Mouse (Mus musculus) liver, adult 2 months (tissue): ENCODE data around the gene Gpr35. TPM values are rescaled to one million over a fixed set of nuclear protein-coding genes. Genes with fewer than 3 reads are reported as not detected.
A peak's percentile ranks its signal among the peaks of the same experiment; 100 is the strongest.

ENCODE experiments used
- DNase-seq: peaks from one replicate; pipeline ENCODE4 v3.0.0-alpha.2; 2011; ENCODE audit warnings: low read depth, low spot score; ENCODE audit errors: extremely low read depth
- H3K27ac ChIP-seq: fragments of 200-500 bp; replicated peaks from 2 replicates; pipeline ENCODE4 v1.5.1; 2012; ENCODE audit warnings: low read depth, mild to moderate bottlenecking, control low read depth, inconsistent platforms, low read length; ENCODE audit not compliant: insufficient read depth
- H3K27me3 ChIP-seq: fragments of 200-500 bp; 2 replicates; pipeline ENCODE4 v1.6.1; 2012; ENCODE audit warnings: mild to moderate bottlenecking, moderate library complexity, low read length, inconsistent platforms; ENCODE audit not compliant: control insufficient read depth, insufficient read depth
- H3K36me3 ChIP-seq: fragments of 200-500 bp; 2 replicates; pipeline ENCODE4 v1.6.1; 2012; ENCODE audit warnings: low read length, inconsistent platforms; ENCODE audit not compliant: control insufficient read depth, insufficient read depth
- H3K4me1 ChIP-seq: fragments of 200-500 bp; 2 replicates; pipeline ENCODE4 v1.6.1; 2011; ENCODE audit warnings: low read length; ENCODE audit not compliant: control insufficient read depth, insufficient read depth
- H3K4me3 ChIP-seq: fragments of 200-500 bp; 2 replicates; pipeline ENCODE4 v1.5.1; 2011; ENCODE audit warnings: low read depth, mild to moderate bottlenecking, control low read depth, low read length, moderate library complexity; ENCODE audit not compliant: insufficient read depth
- H3K79me2 ChIP-seq: fragments of 200-500 bp; 2 replicates; pipeline ENCODE4 v1.6.1; 2012; ENCODE audit warnings: inconsistent platforms, mild to moderate bottlenecking, low read length, moderate library complexity; ENCODE audit not compliant: control insufficient read depth, insufficient read depth
- H3K9ac ChIP-seq: fragments of 200-500 bp; 2 replicates; pipeline ENCODE4 v1.6.1; 2012; ENCODE audit warnings: low read depth, mild to moderate bottlenecking, control low read depth, inconsistent platforms, low read length
- CTCF ChIP-seq: fragments of 200-500 bp; IDR thresholded peaks from 2 replicates; pipeline ENCODE4 v1.5.1; 2011; ENCODE audit warnings: low read depth, low read length, control low read depth
- POLR2A ChIP-seq: fragments of 200-500 bp; IDR thresholded peaks from 2 replicates; pipeline ENCODE4 v1.6.1; 2011; ENCODE audit warnings: low read length, control low read depth; ENCODE audit not compliant: insufficient read depth; ENCODE audit errors: extremely low read depth
- WGBS: fragments of 180-500 bp; shearing (Covaris S2); methylation state at CpG from one replicate; pipeline ENCODE4 v1.1.7; 2018; 5-methylcytosine and 5-hydroxymethylcytosine counted together
- polyA plus RNA-seq: library from polyadenylated mRNA; depleted of rRNA; stranded (reverse); fragments of >200 nt; gene quantifications from 2 replicates; pipeline ENCODE4 v1.2.3, GENCODE M21; 2012
- total RNA-seq: library from RNA; depleted of rRNA; stranded (reverse); fragments of >200 nt; gene quantifications from 2 replicates; pipeline ENCODE4 v1.2.3, GENCODE M21; 2014

Gpr35 gene
- total and polyA plus RNA-seq, 2 experiments = 0.18 to 0.53 TPM

GRCm38 (mm10) chr1:92907632-92908360 lies 42.9 kb upstream of the Gpr35 start:
- Histone ChIP-seq H3K27me3 (no peaks in the 10 kb centered on the region), H3K27ac (peak overlapping the region; percentile 50), H3K36me3 (no peaks in the 10 kb centered on the region), H3K4me3 (peak overlapping the region; percentile 94), H3K4me1 (peaks cover 25% of the 10 kb centered on the region), H3K9ac (peak overlapping the region; percentile 72), H3K79me2 (peaks cover 17% of the 10 kb centered on the region; the same call in 1 of the 2 replicates)
- WGBS = 41% methylated on average over 20 of the region's 20 CpGs
- TF ChIP-seq CTCF = no peak
- TF ChIP-seq POLR2A = no peak
- no peak for DNase-seq

DNA sequence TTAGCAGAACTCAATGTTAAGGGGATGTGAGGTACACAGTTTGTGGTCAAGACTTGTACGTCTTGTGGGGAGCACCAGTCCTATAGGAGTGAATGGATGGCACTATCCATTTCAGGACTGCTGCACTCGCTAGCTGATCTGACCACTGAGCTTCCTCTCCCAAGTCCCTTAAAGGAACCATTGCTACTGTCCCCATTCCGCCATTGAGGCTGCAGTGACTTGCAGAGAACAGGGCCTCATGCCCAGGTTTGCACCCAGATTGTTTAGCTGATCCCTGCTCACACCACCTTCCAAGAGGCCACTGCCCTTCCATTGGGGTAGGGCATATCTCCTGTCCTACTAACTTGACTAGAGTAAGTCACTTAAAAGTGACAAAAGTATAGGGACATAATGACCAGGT lies 42.0 kb upstream of the Gpr35 start:
- H3K4me1 ChIP-seq = peaks cover 19% of the 10 kb centered on the region
- H3K27me3 ChIP-seq = no peaks in the 10 kb centered on the region
- 96% methylated on average over 3 of the region's 3 CpGs for WGBS
- DNase-seq = no peak
- no peak overlapping the region for H3K27ac ChIP-seq
- peaks cover 21% of the 10 kb centered on the region; the same call in 1 of the 2 replicates for H3K79me2 ChIP-seq
- H3K4me3 ChIP-seq = no peak overlapping the region
- TF ChIP-seq POLR2A = no peak
- TF ChIP-seq CTCF = no peak
- H3K36me3 ChIP-seq = no peaks in the 10 kb centered on the region
- H3K9ac ChIP-seq = no peak overlapping the region

DNA sequence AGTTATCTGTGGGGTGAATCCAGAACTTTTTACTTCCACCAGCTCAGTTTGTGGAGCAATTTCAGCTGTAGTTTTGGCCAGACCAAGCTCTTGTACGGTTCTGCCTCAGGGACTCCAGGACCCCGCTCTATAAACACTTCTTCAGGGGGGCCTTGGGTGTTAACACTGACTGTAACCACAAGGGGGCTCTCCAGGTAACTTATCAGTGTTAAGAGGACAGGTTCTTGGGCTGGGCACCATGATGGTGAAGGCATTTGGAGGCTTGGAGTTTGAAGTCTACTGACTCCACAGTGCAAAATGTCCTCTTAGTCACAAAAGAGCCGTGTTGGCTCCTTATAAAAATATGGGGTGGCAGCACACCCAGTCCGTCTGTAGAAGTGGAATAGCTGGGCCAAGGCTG lies 41.6 kb upstream of the Gpr35 start:
- H3K4me1 ChIP-seq = peaks cover 19% of the 10 kb centered on the region
- no peak for DNase-seq
- H3K4me3 ChIP-seq = no peak overlapping the region
- H3K27ac ChIP-seq = no peak overlapping the region
- H3K9ac ChIP-seq = no peak overlapping the region
- H3K79me2 ChIP-seq = peaks cover 21% of the 10 kb centered on the region; the same call in 1 of the 2 replicates
- no peaks in the 10 kb centered on the region; the same call in 1 of the 2 replicates for H3K36me3 ChIP-seq
- TF ChIP-seq CTCF (peak; percentile 3; the same call in 1 of the 2 replicates), POLR2A (no peak)
- no peaks in the 10 kb centered on the region for H3K27me3 ChIP-seq
- 80% methylated on average over 4 of the region's 4 CpGs for WGBS

GRCm38 (mm10) chr1:92910239-92910885 lies 40.3 kb upstream of the Gpr35 start, which contains the start of gene Rnpepl1:
Gene Rnpepl1, plus strand, starts transcription at chr1:92910783.
- H3K27me3 ChIP-seq = no peaks in the 10 kb centered on the region
- H3K27ac ChIP-seq = peak within 1 kb of the TSS; percentile 79
- peak; percentile 77 for TF ChIP-seq CTCF
- TF ChIP-seq POLR2A = peak; percentile 43; the same call in 1 of the 2 replicates
- H3K36me3 ChIP-seq = peaks cover 1% of the 10 kb centered on the region; the same call in 1 of the 2 replicates
- peaks cover 19% of the 10 kb centered on the region for H3K4me1 ChIP-seq
- DNase-seq = peak; percentile 66
- H3K9ac ChIP-seq = peak within 1 kb of the TSS; percentile 95
- peaks cover 21% of the 10 kb centered on the region; the same call in 1 of the 2 replicates for H3K79me2 ChIP-seq
- under 1% methylated on average over 52 of the region's 57 CpGs for WGBS
- H3K4me3 ChIP-seq = peak within 1 kb of the TSS; percentile 79

DNA sequence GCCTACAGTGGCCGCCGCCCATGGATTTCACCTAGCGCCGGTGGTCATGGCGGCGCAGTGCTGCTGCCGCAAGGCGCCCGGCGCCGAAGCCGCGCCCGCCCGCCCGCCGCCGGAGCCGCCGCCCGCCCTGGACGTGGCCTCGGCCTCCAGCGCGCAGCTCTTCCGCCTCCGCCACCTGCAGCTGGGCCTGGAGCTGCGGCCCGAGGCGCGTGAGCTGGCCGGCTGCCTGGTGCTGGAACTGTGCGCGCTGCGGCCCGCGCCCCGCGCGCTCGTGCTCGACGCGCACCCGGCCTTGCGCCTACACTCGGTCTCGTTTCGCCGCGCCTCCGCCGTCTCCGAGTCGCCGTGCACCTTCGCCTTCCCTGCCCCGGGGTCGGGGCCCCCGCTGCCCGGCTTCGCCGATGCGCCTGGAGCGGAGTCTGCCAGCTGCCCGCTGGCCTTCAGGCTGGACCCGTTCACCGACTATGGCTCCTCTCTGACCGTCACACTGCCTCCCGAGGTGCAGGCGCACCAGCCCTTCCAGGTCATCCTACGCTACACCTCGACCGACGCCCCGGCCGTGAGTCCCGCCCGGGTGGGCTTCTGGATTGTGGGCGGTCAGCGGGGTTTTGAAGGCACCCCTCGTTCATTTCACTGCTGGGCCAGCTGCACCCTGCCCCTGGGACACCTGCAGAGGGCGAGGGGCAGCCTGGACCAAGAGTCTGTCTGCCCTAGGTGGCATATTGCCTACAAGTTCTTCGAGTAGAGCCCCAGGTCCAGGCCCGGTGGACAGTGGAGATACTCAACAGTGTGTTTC lies 39.5 kb upstream of the Gpr35 start:
- Histone ChIP-seq H3K79me2 (peaks cover 21% of the 10 kb centered on the region; the same call in 1 of the 2 replicates), H3K27me3 (no peaks in the 10 kb centered on the region), H3K4me3 (peak overlapping the region; percentile 79), H3K4me1 (peaks cover 19% of the 10 kb centered on the region), H3K36me3 (peaks cover 7% of the 10 kb centered on the region), H3K9ac (peak overlapping the region; percentile 95), H3K27ac (peak overlapping the region; percentile 75)
- under 1% methylated on average over 76 of the region's 85 CpGs for WGBS
- DNase-seq = peak; percentile 26
- TF ChIP-seq CTCF = peak; percentile 19; the same call in 1 of the 2 replicates
- TF ChIP-seq POLR2A = no peak
